Mouse (Mus musculus): Measurements from ENCODE around the gene Drd4.
A peak's percentile ranks its signal among the peaks of the same experiment; 100 is the strongest.

The Drd4 gene

DNA sequence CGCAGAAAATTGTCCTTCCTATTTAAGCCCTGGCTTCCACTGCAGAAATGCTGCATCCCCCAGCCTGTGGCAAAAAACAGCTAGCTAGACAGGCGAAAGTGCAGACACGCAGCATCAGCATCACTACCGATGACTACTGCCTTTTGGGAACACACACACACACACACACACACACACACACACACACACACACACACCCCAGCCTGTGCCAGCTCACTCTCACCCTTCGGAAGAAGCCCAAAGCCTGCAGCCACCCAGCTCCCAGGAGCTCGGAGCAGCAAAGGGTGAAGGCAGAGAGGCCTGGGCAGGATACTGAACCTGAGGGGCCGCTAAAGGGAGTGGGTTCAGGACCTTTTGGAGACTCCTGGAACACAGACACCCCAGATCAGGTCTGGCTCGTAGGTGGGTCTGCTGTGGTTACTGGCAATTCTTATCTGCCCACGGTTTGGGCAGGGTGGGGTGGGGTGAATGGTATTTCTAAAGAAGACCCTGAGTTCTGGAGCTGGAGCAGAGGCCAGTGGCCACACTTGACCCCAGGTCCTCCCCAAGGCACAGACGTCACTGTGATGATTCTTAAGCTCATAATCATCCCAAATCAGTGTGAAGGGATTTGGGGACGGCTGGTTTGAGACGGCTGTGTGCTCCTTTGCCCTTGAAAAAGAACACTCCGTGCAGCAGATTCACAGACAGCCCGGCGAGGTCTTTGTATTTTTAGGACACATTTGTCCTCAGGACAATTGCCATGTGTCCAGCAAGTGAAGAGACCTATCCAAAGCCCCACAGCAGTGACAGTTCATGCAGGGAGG is 980 bp downstream of the Drd4 start:
- no peak for DNase-seq

DNA sequence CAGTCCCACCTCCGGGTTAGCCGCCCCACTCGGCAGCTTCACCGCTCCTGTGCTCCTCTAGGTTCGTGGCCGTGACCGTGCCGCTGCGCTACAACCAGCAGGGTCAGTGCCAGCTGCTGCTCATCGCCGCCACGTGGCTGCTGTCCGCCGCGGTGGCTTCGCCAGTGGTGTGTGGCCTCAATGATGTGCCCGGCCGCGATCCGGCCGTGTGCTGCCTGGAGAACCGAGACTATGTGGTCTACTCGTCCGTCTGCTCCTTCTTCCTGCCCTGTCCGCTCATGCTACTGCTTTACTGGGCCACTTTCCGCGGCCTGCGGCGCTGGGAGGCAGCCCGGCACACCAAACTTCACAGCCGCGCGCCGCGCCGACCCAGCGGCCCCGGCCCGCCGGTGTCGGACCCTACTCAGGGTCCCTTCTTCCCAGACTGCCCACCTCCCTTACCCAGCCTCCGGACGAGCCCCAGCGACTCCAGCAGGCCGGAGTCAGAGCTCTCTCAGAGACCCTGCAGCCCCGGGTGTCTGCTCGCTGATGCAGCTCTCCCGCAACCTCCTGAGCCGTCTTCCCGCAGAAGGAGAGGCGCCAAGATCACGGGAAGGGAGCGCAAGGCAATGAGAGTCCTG is 2.2 kb downstream of the Drd4 start:
- DNase-seq: no peak

DNA sequence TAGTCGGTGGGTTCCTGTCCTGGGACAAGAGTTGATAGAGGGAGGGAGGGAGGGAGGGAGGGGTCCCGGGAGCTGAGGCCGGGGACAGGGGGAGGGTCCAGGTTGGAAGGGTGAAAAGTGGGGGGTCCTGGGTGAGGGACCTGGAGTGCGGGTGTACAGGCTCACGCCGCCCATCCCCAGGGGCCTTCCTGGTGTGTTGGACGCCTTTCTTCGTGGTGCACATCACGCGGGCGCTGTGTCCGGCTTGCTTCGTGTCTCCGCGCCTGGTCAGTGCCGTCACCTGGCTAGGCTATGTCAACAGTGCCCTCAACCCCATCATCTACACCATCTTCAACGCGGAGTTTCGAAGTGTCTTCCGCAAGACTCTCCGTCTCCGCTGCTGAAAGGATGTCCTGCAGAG is 2.7 kb downstream of the Drd4 start:
- DNase-seq: no peak

- DNase-seq: no peak
Observed at GRCm38 (mm10) chr7:141297926-141298650, 6.3 kb downstream of the Drd4 start.

- DNase-seq: no peak
Observed at GRCm38 (mm10) chr7:141299175-141299574, 7.4 kb downstream of the Drd4 start.

DNA sequence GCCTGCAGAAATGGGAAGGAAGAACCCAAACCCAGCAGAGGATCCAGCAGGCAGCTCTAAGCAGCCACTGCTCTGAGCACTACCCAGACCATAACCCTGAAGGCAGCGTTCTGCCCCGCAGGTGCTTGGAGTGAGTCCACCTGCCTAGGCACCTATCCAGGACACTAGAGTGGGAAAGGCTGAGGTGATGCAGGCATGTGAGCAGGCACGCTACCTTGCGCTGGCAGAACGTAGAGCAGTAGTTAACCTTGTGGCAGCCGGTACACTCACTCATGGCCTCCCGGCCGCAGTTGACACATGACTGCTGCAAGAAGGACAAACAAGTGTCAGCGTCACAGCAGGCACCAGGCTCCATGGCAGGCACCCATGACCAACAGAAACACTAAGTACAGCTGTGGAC is 9.6 kb downstream of the Drd4 start:
- peak; percentile 60 for DNase-seq

DNA sequence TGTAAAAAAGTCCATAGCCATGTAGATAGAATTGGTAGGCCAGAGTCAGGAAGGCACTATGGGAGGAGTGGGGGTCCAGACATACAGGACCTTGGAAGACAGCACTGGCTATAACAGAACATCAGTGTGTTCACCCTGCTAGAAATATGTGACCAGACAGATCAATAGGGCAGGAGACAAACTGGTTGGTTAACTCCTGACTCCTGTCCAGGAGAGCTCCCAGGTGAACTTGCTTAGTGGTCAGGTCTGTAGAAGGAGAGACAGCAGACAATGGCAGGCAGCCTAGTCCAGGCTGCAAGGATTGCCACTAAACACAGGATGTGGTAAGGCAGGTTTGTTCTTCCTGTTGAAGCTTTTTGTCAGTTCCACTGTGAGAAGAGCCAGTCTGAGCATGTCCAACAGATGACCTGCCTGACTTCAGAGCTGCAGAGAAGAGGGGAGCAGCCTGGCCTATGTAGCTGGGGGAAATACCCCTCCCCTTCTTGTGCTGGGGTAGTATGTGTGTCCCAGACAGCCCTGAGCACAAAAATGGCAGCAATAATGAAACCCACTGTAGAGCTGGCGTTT is 11.0 kb downstream of the Drd4 start:
- peak; percentile 59 for DNase-seq

DNA sequence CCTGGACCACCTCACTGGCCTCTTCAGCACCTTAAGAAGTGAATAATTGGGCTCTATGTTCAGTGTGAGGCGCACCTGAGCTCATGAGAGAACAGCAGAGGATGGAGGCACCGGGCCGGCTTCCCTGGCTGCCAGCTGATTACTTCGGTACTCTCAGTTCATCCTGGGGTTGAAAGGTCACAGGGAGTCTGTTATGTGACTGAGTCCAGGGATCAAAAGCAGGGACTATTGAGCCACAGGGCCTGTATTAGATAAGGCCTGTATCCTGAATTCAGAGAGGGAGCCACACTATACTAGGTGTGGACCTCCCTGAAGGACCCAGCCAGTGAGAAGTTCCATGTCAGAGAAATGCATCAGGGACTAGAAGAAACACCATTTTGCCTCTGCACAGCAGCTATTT is 12.7 kb downstream of the Drd4 start:
- DNase-seq: no peak

- no peak for DNase-seq
Observed at GRCm38 (mm10) chr7:141314416-141314815, 22.6 kb downstream of the Drd4 start.

DNA sequence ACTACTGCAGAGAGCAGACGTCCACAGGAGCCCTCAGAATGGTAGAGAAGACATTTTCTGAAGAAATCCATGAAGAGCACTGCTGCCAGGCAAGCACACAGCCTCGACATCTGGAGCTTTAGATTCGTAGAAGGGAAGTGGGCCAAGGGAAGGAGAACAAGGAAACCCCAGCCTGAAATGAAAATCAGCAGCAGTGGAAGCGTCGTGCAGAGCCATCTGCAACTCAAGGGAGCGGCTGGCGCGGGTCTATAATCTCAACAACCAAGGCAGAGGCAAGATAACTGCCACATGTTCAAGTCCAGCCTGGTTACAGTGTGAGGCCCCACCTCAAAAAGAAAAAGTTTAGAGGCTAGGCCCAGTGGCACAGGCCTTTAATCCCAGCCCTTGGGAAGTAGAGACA is 23.3 kb downstream of the Drd4 start:
- no peak for DNase-seq

DNA sequence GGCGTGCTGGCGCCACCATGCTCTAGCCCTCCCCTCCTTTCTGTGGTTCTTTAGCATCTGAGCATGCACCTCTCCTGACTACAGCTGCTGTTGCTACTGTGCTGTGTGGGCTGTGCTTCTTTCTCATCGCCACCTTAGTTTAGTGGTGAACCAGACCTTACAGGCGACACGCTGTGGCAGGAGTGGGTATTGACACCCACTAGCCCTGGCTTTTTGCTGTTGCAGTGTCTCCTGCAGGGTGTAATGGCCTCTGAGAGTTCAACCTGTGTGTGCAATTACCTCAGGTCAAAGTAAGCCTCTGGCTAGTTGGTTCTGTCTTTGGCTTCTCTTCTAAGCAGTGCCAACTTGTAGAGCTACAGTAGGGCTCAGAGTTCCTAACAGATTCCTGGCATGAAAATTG is 24.2 kb downstream of the Drd4 start:
- peak; percentile 94 for DNase-seq

DNA sequence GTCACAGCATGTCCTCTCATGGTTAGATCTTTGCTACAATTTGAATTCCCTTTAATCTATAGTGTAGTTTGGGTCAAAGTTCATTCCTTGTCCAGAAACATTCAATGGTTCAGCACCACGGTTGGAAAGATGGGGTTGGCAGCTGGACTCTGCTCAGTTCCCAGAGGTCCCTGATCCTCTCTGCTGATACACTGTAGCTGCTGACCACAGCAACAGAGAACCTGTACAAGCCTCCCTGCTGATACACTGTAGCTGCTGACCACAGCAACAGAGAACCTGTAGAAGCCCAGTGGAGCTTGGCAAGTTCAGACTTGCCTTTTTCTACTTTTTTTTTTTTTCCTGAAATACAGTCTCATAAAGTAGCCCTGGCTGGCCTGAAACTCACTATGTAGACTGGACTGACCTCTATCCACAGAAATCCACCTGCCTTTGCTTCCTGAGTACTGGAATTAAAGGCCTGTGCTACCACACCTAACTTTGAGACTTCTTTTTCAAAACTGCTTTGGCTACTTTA is 25.9 kb downstream of the Drd4 start:
- DNase-seq: peak; percentile 45

DNA sequence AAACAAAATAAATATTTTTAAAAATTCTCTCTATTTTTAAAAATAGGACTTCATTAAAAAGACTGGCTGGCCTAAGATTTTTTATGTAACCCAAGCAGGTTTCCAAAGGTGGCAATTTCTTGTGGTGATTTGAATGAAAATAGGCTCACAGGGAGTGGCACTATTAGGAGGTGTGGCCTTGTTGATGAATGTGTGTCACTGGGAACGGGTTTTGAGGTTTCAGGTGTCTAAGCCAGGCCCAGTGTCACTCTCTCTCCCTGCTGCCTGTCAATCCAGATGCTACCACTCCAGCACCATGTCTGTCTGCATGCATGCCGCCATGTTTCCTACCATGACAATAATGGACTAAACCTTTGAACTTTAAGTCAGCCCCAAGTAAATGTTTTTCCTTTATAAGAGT is 27.6 kb downstream of the Drd4 start:
- no peak for DNase-seq

DNA sequence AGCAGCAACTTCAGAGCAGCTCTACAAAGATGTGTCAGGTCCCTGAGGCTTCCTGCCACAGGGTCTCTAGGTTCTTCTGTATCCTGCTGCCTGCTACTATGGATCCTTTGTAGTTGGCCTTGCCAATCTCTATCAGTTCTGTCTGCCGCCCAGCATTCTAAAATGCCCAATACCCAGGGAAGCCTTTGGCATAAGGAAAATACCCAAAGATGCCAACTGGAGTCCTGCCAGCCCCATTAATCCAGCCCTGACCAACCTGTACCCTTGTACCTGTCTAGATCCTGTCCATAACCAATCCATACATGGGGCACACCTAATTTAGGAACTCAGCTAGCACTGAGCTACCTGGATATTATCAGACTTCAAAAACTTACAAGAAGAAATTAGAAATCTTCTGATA is 32.9 kb downstream of the Drd4 start:
- DNase-seq: peak; percentile 48

DNA sequence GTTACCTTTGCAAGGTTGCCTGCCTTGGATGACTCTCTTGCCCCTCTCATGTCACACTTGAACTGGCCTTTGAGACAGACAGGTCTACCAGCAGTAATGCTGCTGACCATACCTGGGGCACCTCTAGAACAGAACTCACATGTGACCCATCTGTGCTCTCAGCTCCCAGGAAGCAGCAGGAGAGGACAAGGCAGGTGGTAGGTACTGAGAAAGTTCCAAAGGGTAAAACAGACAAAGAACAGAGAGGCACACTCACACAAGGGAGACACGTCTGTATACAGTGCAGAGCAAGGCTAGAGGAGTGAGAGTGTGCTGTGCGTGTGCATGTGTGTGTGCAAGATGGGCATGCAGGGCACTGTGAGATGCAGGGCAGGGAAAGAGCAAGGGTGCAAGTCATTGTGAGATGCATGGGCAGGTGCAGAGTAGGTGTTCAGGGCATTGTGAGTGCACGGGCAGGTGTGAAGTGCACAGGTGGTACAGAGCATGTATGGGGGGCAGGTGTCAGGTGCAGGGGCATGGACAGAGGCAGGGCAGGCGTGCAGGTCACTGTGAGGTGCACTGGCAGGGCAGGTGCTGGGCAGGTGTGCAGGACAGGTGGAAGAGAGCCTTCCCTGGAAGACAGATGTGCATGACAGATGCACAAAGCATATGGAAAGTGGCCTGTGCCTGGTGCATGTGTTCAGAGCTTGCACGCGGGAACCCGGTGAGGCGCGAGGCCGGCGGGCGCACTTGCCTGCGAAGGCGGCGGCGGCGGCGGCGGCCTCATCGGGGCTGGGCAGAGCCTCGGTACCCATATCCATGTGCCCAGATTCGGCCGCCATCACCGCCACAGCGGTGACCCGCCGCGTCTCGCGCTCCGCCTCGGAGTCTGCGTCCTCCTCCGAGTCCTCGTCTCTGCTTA is 35.0 kb downstream of the Drd4 start:
- peak; percentile 45 for DNase-seq

DNA sequence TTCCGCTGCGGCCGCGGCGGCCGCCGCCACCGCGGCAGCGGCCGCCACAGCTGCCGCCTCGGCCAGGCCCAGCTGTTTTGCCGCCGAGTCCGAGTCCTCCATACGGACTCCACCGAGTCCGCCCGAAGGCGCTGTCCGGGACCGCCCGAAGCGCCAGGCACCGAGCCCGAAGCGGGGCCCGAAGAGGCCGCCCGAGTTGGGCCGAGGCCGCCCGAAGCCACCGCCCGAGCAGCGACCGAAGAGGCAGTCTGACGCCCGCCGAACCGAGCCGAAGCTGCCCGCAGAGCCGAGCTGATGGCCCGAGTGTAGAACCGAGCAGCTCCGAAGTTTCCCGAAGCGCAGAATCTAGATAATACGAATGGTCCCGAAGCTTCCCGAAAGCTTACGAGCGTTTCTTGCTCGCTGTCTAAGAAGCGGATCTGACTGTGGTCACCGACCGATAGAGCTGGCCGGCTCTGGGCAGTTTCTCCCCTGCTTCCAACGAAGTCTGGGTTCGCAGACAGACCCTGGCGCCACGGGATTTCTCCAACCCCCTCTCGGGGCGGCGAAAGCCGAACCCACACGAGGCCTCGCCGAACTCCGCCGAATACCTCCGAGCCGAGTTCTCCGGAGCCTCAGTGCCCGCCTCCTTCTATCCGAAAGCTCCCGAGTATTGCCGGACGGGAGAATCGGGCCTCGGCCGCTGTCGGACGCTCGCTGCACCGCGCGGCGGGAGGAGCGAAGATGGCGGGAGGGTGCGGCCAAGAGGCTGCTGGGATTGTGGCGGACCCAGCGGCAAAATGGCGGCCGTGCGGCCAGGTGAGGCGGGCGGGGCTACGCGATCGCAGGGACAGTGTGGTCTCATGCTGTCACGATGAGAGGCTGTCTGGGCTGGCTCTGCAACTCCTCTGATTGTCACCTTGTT is 35.9 kb downstream of the Drd4 start, which contains the start of the genes Deaf1 and Tmem80:
Deaf1 (minus strand) TSS at position 222 of the 904 bp plus-strand sequence.
Tmem80 (plus strand) TSS at position 271 of the 904 bp plus-strand sequence.
- peak; percentile 100 for DNase-seq

- no peak for DNase-seq
Observed at GRCm38 (mm10) chr7:141328373-141328990, 36.7 kb downstream of the Drd4 start.

GRCm38 (mm10) chr7:141330706-141331105 is 38.9 kb downstream of the Drd4 start:
- no peak for DNase-seq

DNA sequence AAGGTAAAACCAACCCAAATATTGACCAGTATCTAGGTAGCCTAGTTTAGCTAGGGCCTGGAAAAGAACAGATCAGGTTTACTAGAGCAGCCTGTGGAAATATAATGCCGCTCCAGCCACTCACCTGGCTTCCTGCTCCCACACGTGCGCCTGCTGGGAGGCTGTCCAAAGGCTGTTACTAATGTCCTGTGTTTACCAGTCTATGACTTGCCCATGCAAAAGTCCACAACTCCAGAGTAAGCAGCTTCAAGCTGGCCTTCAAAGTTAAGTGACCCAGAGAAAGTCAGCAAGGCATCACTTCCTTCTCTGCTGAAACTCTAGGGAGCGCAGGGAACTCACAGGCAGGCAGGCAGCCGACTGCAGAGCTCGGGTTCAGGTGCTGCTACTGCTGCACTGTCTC is 40.2 kb downstream of the Drd4 start:
- DNase-seq: peak; percentile 94

DNA sequence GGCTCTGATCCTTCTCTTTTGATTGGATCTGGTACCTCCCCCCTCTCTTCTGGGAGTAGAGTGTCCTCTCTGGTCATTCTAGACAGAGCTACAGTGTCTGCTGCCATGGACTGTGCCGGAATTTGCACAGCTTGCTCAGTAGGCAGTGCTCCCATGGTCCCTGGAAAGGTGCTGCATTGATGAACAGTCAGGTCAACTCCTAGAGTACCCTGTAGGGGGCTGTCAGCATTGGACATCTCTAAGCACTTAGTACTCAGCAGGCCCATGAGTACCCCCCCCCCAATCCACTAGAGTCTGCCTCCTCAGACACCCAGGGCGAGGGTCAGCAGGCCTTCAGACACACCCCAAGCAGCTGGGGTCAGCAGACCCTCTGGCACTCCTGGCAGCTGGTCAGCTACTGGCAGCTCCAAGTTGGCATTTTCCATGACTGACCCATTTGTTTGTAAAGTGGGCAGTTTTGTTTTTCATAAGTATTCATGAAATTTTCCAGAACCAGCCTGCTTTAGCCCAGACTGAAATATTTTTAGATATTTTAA is 43.3 kb downstream of the Drd4 start:
- no peak for DNase-seq
